Mouse (Mus musculus): Measurements from ENCODE around the gene Clec2l. TPM values are rescaled to one million over a fixed set of nuclear protein-coding genes. Genes with fewer than 3 reads are reported as not detected.

Clec2l gene
- total RNA-seq, 2 experiments from 2014 or later = 4.8 to 4.9 TPM

DNA sequence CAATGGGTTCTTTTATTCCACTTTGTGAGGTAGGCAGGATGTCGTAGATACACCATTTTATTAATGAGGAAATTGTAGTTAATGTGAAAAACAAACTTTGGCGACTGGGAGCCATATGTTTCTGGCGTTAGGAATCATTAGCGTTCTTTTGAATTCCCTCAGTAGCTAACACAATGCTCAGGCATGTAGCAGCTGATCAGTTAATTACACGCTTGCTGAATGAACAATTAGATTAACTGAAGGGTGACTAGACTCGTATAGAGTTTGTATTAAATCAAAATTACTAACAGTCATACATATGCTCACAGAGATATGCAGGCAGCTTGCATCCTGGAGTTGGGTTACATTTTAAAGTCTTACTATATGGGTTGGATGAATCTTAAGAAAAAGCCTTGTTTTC is 56.4 kb downstream of the Clec2l start:
- no peak for DNase-seq

DNA sequence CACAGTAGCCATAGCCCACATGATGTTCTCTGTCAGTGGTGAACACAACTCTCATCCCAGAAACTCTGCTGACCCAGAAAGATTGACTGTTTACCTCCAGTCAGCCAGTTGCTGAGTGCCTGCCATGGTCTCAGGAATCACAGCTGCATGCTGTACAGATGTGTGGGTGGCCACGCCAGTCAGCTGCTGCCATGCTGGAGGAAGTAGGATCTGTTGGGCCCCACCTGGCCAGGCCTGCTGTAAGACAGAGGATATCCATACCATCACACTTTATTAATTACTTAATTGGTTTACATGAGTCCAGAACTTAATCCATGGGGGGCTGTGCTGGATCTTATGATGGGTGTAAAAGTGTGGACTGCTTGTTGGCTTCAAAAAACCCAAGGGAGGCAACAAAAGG is 58.5 kb downstream of the Clec2l start:
- no peak for DNase-seq

DNA sequence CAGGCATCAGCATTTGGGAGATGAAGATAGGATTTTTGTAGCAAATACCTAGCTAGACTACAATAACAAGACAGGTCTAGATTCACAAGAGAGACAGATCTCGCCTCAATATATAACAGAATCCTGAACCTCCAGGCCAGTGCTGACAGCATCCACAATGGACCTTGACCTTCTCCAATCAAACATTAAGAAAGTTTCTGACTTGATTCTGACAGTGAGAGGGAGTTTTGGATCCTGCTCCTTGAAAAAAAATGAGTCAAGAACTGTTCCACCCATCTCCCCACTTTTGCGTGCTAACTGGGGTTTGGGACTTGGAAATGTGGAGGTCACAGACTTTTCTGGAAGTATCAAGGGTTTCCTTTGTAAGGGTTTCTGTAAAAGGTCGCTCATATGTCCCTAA is 62.6 kb downstream of the Clec2l start:
- DNase-seq = no peak

Other genes with a start within 250 kb of the Clec2l start
- 10 to 100 TPM; 27.5 to 29.5 TPM for gene Ubn2, start 229.1 kb upstream of the Clec2l start, total RNA-seq (2021)
- 100 to 1,000 TPM; 164 to 207 TPM for gene Fmc1, start 129.6 kb upstream of the Clec2l start, total RNA-seq (2021)
- gene Luc7l2, start 111.7 kb upstream of the Clec2l start, total RNA-seq (2021) = 100 to 1,000 TPM; 145 to 147 TPM
- under 1 TPM; 0.54 to 0.91 TPM for gene Klrg2, start 25.8 kb upstream of the Clec2l start, total RNA-seq (2021)
- 1 to 10 TPM in 1 of 2 experiments, under 1 TPM in 1; 0.72 to 1.2 TPM for gene Tbxas1, start 212.3 kb downstream of the Clec2l start, total RNA-seq (2021)
- 10 to 100 TPM; 73.4 to 75.5 TPM for gene Hipk2, start 213.1 kb downstream of the Clec2l start, total RNA-seq (2021)